Comparison of ENCODE assay signal across 8 mouse cellular contexts in genomic region chr15:96488941-96489786, GRCm38 (mm10). TPM values are rescaled to one million over a fixed set of nuclear protein-coding genes. Genes with fewer than 3 reads are reported as not detected.
DNase-seq lines count a peak whose midpoint lies in the region; ATAC-seq and TF ChIP-seq lines count a peak whose summit lies in the region.

No protein-coding gene starts in this region.

- DNase-seq in CH12.LX (ENCODE audit: extremely low read depth): peak; percentile 36
- DNase-seq in retina, postnatal 1 day: peak; percentile 59

- H3K4me3 ChIP-seq in erythroblast, embryonic 14.5 days (replicated peaks): peak overlapping the region; percentile 22
- no peak overlapping the region for H3K4me3 ChIP-seq in CH12.LX (replicated peaks in 1 of 3; ENCODE audit: low read depth in 2 of 3, low read length in 2 of 3, poor library complexity in 1 of 3)
- 0 out of 2 replicates have a peak overlapping the region, but pooled peaks have one; percentile 5 for H3K4me3 ChIP-seq in embryonic facial prominence, embryonic 13.5 days
- H3K4me3 ChIP-seq in liver, embryonic 15.5 days (replicated peaks): no peak overlapping the region

- H3K27ac ChIP-seq in CH12.LX (ENCODE audit: insufficient read depth, low read depth): no peak overlapping the region
- no peak overlapping the region for H3K27ac ChIP-seq in embryonic facial prominence, embryonic 13.5 days
- no peak overlapping the region for H3K27ac ChIP-seq in liver, embryonic 15.5 days (replicated peaks)

- TF ChIP-seq RAD21 in CH12.LX (IDR thresholded peaks at IDR 0.05; ENCODE audit: low read depth, low read length): no peak; the same call in 1 of the 2 replicates

- ATAC-seq in erythroblast, adult 5-6 weeks (replicated peaks; ENCODE audit: low FRiP score, poor library complexity, severe bottlenecking): no peak
- ATAC-seq in embryonic facial prominence, embryonic 13.5 days (ENCODE audit: insufficient number of reproducible peaks, insufficient read depth, low FRiP score, low TSS enrichment, low read depth): no peak
- ATAC-seq in hematopoietic stem cell, adult 5-6 weeks (replicated peaks in 1 of 2; ENCODE audit: insufficient read depth in 1 of 2, low FRiP score in 2 of 2, low TSS enrichment in 1 of 2, low read depth in 1 of 2, poor library complexity in 2 of 2, severe bottlenecking in 2 of 2): peak; percentile 66 to 75; a peak in 3 of 4 replicates
- no peak for ATAC-seq in liver, embryonic 15.5 days (ENCODE audit: insufficient read depth)
- ATAC-seq in activated CD4-positive, CD25-positive, alpha-beta regulatory T cell, adult 4 months: no peak

- in situ Hi-C loops in CH12.LX (cut with MboI; ENCODE audit: low pct_ligation_motif_present, low pct_unique_long_range_greater_than_20kb, low sequenced_read_pairs): no loop called here

- no peak overlapping the region for H3K9ac ChIP-seq in CH12.LX (ENCODE audit: insufficient read depth, low read depth)
- H3K9ac ChIP-seq in embryonic facial prominence, embryonic 13.5 days: no peak overlapping the region
- no peak overlapping the region for H3K9ac ChIP-seq in liver, embryonic 15.5 days

- peak; percentile 23 to 64; a peak in 3 of 4 replicates for TF ChIP-seq CTCF in CH12.LX (conservative IDR thresholded peaks at IDR 0.05 in 1 of 2, IDR thresholded peaks at IDR 0.05 in 1 of 2; ENCODE audit: low read depth in 2 of 2, low read length in 2 of 2)

- H3K79me2 ChIP-seq in CH12.LX (replicated peaks; ENCODE audit: control insufficient read depth, extremely low read depth, insufficient read depth, poor library complexity, severe bottlenecking): no peaks in the 10 kb centered on the region

- H3K27me3 ChIP-seq in erythroblast, embryonic 14.5 days (ENCODE audit: control insufficient read depth): no peaks in the 10 kb centered on the region; the same call in 1 of the 2 replicates
- no peaks in the 10 kb centered on the region for H3K27me3 ChIP-seq in CH12.LX (replicated peaks)
- no peaks in the 10 kb centered on the region for H3K27me3 ChIP-seq in embryonic facial prominence, embryonic 13.5 days
- no peaks in the 10 kb centered on the region for H3K27me3 ChIP-seq in liver, embryonic 15.5 days

- H3K36me3 ChIP-seq in erythroblast, embryonic 14.5 days (ENCODE audit: control insufficient read depth): no peaks in the 10 kb centered on the region
- no peaks in the 10 kb centered on the region for H3K36me3 ChIP-seq in CH12.LX (replicated peaks in 1 of 2; ENCODE audit: control insufficient read depth in 1 of 2, insufficient read depth in 1 of 2, low read length in 1 of 2)
- no peaks in the 10 kb centered on the region for H3K36me3 ChIP-seq in embryonic facial prominence, embryonic 13.5 days
- no peaks in the 10 kb centered on the region for H3K36me3 ChIP-seq in liver, embryonic 15.5 days (replicated peaks)

- no peak for TF ChIP-seq POLR2A in CH12.LX (IDR thresholded peaks at IDR 0.05; ENCODE audit: low read depth, low read length)

- 22% methylated on average over 20 of the region's 20 CpGs for WGBS in embryonic facial prominence, embryonic 13.5 days
- 27% methylated on average over 20 of the region's 20 CpGs for WGBS in liver, embryonic 15.5 days (ENCODE audit: insufficient replicate concordance)

- no peaks in the 10 kb centered on the region for H3K9me3 ChIP-seq in erythroblast, embryonic 14.5 days (ENCODE audit: control insufficient read depth, low read length)
- H3K9me3 ChIP-seq in CH12.LX (replicated peaks; ENCODE audit: low read length): no peaks in the 10 kb centered on the region
- no peaks in the 10 kb centered on the region for H3K9me3 ChIP-seq in embryonic facial prominence, embryonic 13.5 days
- H3K9me3 ChIP-seq in liver, embryonic 15.5 days (replicated peaks): no peaks in the 10 kb centered on the region

- TF ChIP-seq EP300 in CH12.LX (IDR thresholded peaks at IDR 0.05; ENCODE audit: low read length): no peak

- dilution Hi-C loops in CH12.LX (cut with MboI; ENCODE audit: extremely low pct_ligation_motif_present, extremely low pct_unique_long_range_greater_than_20kb, low sequenced_read_pairs): no loop called here

- H3K4me2 ChIP-seq in CH12.LX (ENCODE audit: insufficient read depth, low read depth, poor library complexity, severe bottlenecking): no peak overlapping the region
- peak overlapping the region; percentile 49 for H3K4me2 ChIP-seq in embryonic facial prominence, embryonic 13.5 days
- H3K4me2 ChIP-seq in liver, embryonic 15.5 days: peak overlapping the region; percentile 38

- peaks cover 11% of the 10 kb centered on the region for H3K4me1 ChIP-seq in erythroblast, embryonic 14.5 days (ENCODE audit: control insufficient read depth)
- H3K4me1 ChIP-seq in CH12.LX (ENCODE audit: control insufficient read depth in 1 of 2, insufficient read depth in 2 of 2): peaks cover 4 to 25% of the 10 kb centered on the region in 2 experiments
- H3K4me1 ChIP-seq in embryonic facial prominence, embryonic 13.5 days: peaks cover 32% of the 10 kb centered on the region
- peaks cover 13% of the 10 kb centered on the region; the same call in 1 of the 2 replicates for H3K4me1 ChIP-seq in liver, embryonic 15.5 days (replicated peaks)

TF ChIP-seq in CH12.LX, 34 proteins besides CTCF, POLR2A, EP300 and RAD21:
- 0 out of 2 replicates have a peak, but pooled peaks have one; percentile 53 for TF ChIP-seq MYC (IDR thresholded peaks at IDR 0.05; ENCODE audit: low read depth, low read length)
- TF ChIP-seq MAX (IDR thresholded peaks at IDR 0.05; ENCODE audit: low read length): 0 out of 2 replicates have a peak, but pooled peaks have one; percentile 32
- TF ChIP-seq SIN3A (IDR thresholded peaks at IDR 0.05; ENCODE audit: low read length): no peak
TF ChIP-seq in CH12.LX: peak in this region for 2.

RNA-seq across cellular contexts. Expression of gene Scaf11, which starts 28.5 kb away (rescaled TPM):
- 2.7 TPM in 2 replicates for polyA plus RNA-seq in erythroblast, embryonic 14.5 days (2012)
- total RNA-seq in erythroblast, adult 5-6 weeks (2015; ENCODE audit: low replicate concordance): 42.6 and 44.4 TPM in 2 replicates
- total RNA-seq in erythroblast, adult 5-6 weeks (2017; ENCODE audit: low replicate concordance): 59.1 and 82.2 TPM in 2 replicates
- total RNA-seq in CH12.LX (2012; rRNA removed): 57.2 and 63.9 TPM in 2 replicates
- 59.8 and 66.6 TPM in 2 replicates for total RNA-seq in CH12.LX (2014; rRNA removed)
- polyA plus RNA-seq in CH12.LX (2012; ENCODE audit: insufficient read length, low read depth): 88.0 and 92.0 TPM in 2 replicates
- 102 and 105 TPM in 2 replicates for polyA plus RNA-seq in embryonic facial prominence, embryonic 13.5 days (2015; fragmentation: Nextera tagmentation; extraction: Ambion mirVana)
- 139 and 141 TPM in 2 replicates for total RNA-seq in hematopoietic stem cell, adult 5-6 weeks (2017)
- polyA plus RNA-seq in liver, embryonic 15.5 days (2015; fragmentation: Nextera tagmentation; extraction: Ambion mirVana): 37.8 and 40.1 TPM in 2 replicates
- 10 to 100 TPM; 39.8 to 46.8 TPM for polyA plus RNA-seq in activated CD4-positive, CD25-positive, alpha-beta regulatory T cell, adult 4 months (2017; shearing (Covaris generic))

Comparison
In these comparisons a context has a peak if more than half of its experiments do, and no peak if none do; other contexts are left out.
1. H3K4me3 ChIP-seq: peak in erythroblast, embryonic 14.5 days (single experiment) and embryonic facial prominence, embryonic 13.5 days (single experiment); none in CH12.LX (0 of 3) and liver, embryonic 15.5 days (single experiment).
2. ATAC-seq: peak in hematopoietic stem cell, adult 5-6 weeks (2 of 2); none in erythroblast, adult 5-6 weeks (single experiment), embryonic facial prominence, embryonic 13.5 days (single experiment), liver, embryonic 15.5 days (single experiment) and activated CD4-positive, CD25-positive, alpha-beta regulatory T cell, adult 4 months (single experiment).
3. RNA of gene Scaf11, which starts 28.5 kb away (polyA plus RNA-seq): 102 to 105 TPM in embryonic facial prominence, embryonic 13.5 days, 88.0 to 92.0 TPM in CH12.LX, 39.8 to 46.8 TPM in activated CD4-positive, CD25-positive, alpha-beta regulatory T cell, adult 4 months and 37.8 to 40.1 TPM in liver, embryonic 15.5 days; 2.7 TPM in erythroblast, embryonic 14.5 days; every median in the first group is over 10 times any median in the second.